Mouse (Mus musculus) left cerebral cortex, postnatal 25 days (tissue): Measurements from ENCODE around the gene Alpi. TPM values are rescaled to one million over a fixed set of nuclear protein-coding genes. Genes with fewer than 3 reads are reported as not detected.

Experiments used
- DNase-seq, 2 experiments: peaks; one replicate each; pipeline ENCODE4 v3.0.0; 2022; ENCODE audit warnings: low spot score in 2 of 2, mixed read lengths in 1 of 2
- intact Hi-C: fragments of 180-260 bp; cut with DNase I; formaldehyde crosslinking; loops from one replicate; pipeline ENCODE4 v1.15.1; 2025
- total RNA-seq, 2 experiments: library from RNA; stranded (reverse); gene quantifications; 2 replicates each; pipeline ENCODE4 v1.2.3; 2021

The Alpi gene
- total RNA-seq, 2 experiments from 2014 or later = not detected

- intact Hi-C loops = no loop called here
- DNase-seq = no peak
Measured at GRCm38 (mm10) chr1:87070720-87071119, 30.7 kb downstream of the Alpi start.

DNA sequence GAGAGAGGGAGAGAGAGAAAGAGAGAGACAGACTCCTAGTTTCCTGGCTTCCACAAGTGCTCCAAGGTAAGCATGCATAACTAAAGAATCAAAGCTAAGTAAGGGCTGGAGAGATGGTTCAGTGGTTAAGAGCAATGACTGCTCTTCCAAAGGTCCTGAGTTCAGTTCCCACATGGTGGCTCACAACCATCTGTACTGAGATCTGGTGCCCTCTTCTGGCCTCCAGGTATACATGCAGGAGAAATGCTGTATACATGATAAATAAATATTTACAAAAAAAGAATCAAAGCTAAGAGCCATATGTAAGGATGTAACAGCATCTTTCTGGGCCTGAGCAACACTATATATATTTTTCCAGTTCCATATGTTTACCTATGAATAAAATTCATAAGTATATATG, 40.5 kb downstream of the Alpi start:
- intact Hi-C loops = no loop called here
- DNase-seq = no peak

DNA sequence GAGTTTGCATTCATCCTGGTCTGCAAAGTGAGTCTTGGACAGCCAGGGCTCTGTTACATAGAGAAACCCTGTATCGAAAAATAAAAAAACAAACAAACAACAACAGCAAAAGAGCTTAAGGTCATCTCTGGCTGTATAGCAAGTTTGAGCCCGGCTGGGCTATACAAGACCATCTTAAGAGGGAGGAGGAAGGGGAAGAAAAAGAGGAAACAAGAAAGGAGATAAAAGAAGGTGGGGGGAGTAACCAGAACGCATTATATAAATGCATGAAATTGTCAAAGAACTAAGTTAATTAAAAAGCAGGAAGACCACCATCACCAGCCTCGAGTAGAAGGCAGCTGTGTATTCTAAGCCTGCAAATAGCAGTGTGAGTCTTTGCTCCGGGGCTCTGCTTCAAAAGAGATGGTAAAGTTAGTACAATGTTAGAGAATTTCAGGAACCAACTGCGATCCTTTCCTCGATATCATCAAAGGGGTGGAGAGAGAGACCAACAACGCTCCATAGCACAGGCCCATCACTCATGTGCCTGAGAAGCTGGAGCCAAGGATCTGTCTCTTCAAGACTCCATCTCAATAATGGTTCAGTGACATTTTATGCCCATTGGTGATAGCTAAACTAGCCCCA, 42.3 kb downstream of the Alpi start:
- intact Hi-C loops = no loop called here

GRCm38 (mm10) chr1:87057075-87057474, 44.3 kb downstream of the Alpi start:
- intact Hi-C loops = no loop called here
- no peak for DNase-seq

More for the DNA sequence above, 42.3 kb downstream of the Alpi start:
- no peak for DNase-seq

- DNase-seq = peak in 1 of 2 experiments; percentile 30
- intact Hi-C loops = no loop called here
Measured at GRCm38 (mm10) chr1:87051369-87051768, 50.0 kb downstream of the Alpi start.

GRCm38 (mm10) chr1:87050700-87051099, 50.7 kb downstream of the Alpi start:
- no peak for DNase-seq
- intact Hi-C loops = no loop called here

- intact Hi-C loops = no loop called here
- no peak for DNase-seq
Measured at GRCm38 (mm10) chr1:87050072-87050471, 51.3 kb downstream of the Alpi start.

Other genes starting within 250 kb of the Alpi start
- not detected for gene Alppl2, start 11.7 kb downstream of the Alpi start, total RNA-seq
- not detected for gene Akp3, start 23.4 kb upstream of the Alpi start, total RNA-seq
- 10 to 100 TPM in 1 of 2 experiments, 1 to 10 TPM in 1; 6.6 to 14.8 TPM for gene Ecel1, start 54.9 kb upstream of the Alpi start, total RNA-seq
- gene Prss56, start 81.7 kb upstream of the Alpi start, total RNA-seq = 1 to 10 TPM; 2.1 to 2.4 TPM
- gene Chrnd, start 89.0 kb upstream of the Alpi start, total RNA-seq = not detected
- gene Chrng, start 103.1 kb upstream of the Alpi start, total RNA-seq = not detected
- 10 to 100 TPM; 68.0 to 69.0 TPM for gene Eif4e2, start 112.3 kb upstream of the Alpi start, total RNA-seq
- 10 to 100 TPM; 11.6 to 12.1 TPM for gene Efhd1, start 162.8 kb upstream of the Alpi start, total RNA-seq
- 100 to 1,000 TPM; 107 to 108 TPM for gene Gigyf2, start 225.4 kb upstream of the Alpi start, total RNA-seq